Mouse (Mus musculus) spleen, adult 12 weeks (tissue): ENCODE results near the gene Pxdn.

ENCODE experiments used
- DNase-seq: peaks from one replicate; pipeline ENCODE4 v3.0.0; 2022; ENCODE audit warnings: low spot score

The Pxdn gene

GRCm38 (mm10) chr12:29953999-29954398 lies 16.6 kb downstream of the Pxdn start:
- no peak for DNase-seq

- DNase-seq, result no peak
These were observed 17.1 kb downstream of the Pxdn start for GRCm38 (mm10) chr12:29954464-29954863.

GRCm38 (mm10) chr12:29956969-29957368 lies 19.6 kb downstream of the Pxdn start:
- no peak for DNase-seq

GRCm38 (mm10) chr12:29958637-29959036 lies 21.2 kb downstream of the Pxdn start:
- no peak for DNase-seq

GRCm38 (mm10) chr12:29961041-29961440 lies 23.6 kb downstream of the Pxdn start:
- DNase-seq, result no peak

GRCm38 (mm10) chr12:29965016-29965415 lies 27.6 kb downstream of the Pxdn start:
- DNase-seq, result no peak

GRCm38 (mm10) chr12:29971795-29972464 lies 34.5 kb downstream of the Pxdn start:
- DNase-seq, result no peak

GRCm38 (mm10) chr12:29972533-29972932 lies 35.1 kb downstream of the Pxdn start:
- no peak for DNase-seq

GRCm38 (mm10) chr12:29980076-29980475 lies 42.7 kb downstream of the Pxdn start:
- DNase-seq, result no peak

- DNase-seq, result no peak
These were observed 44.4 kb downstream of the Pxdn start for GRCm38 (mm10) chr12:29981722-29982293.

GRCm38 (mm10) chr12:29983190-29983589 lies 45.8 kb downstream of the Pxdn start:
- no peak for DNase-seq

- no peak for DNase-seq
These were observed 47.7 kb downstream of the Pxdn start for GRCm38 (mm10) chr12:29985126-29985525.

- DNase-seq, result no peak
These were observed 48.8 kb downstream of the Pxdn start for GRCm38 (mm10) chr12:29986241-29986640.

- DNase-seq, result no peak
These were observed 61.5 kb downstream of the Pxdn start for GRCm38 (mm10) chr12:29998895-29999294.

GRCm38 (mm10) chr12:30001951-30002350 lies 64.5 kb downstream of the Pxdn start:
- no peak for DNase-seq

- DNase-seq, result no peak
These were observed 66.4 kb downstream of the Pxdn start for GRCm38 (mm10) chr12:30003680-30004364.

- no peak for DNase-seq
These were observed 66.9 kb downstream of the Pxdn start for GRCm38 (mm10) chr12:30004365-30004723.

GRCm38 (mm10) chr12:30006586-30006985 lies 69.2 kb downstream of the Pxdn start:
- no peak for DNase-seq

GRCm38 (mm10) chr12:30008741-30009140 lies 71.3 kb downstream of the Pxdn start:
- no peak for DNase-seq

GRCm38 (mm10) chr12:30015501-30015900 lies 78.1 kb downstream of the Pxdn start:
- DNase-seq, result no peak

GRCm38 (mm10) chr12:30017131-30017530 lies 79.7 kb downstream of the Pxdn start:
- DNase-seq, result no peak

- DNase-seq, result no peak
These were observed 83.0 kb downstream of the Pxdn start for GRCm38 (mm10) chr12:30020447-30020846.

- no peak for DNase-seq
These were observed 86.1 kb downstream of the Pxdn start for GRCm38 (mm10) chr12:30023491-30023890.
